8 mouse cellular contexts compared by ENCODE assay signal in the genomic region with DNA sequence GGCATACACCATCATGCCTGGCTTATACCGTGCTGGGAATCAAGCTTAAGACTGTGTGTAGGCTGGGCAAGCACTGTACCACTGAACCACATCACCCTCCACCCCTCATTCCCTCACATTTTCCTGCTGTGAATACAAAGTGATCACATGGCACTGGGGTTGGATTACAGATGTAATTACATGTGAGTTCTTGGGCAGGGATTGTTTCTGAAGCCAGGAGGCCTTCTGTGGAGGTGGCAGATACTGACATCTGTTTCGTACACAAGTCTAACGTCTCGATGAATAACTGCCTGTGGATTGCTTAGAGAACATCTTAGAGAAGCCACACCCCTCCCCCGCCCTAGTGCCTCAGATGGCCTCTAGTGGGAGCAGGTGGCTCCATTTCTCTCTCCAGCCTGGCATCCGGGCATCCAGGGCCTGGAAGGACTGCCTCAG.
DNase-seq lines count a peak whose midpoint lies in the region; ATAC-seq and TF ChIP-seq lines count a peak whose summit lies in the region.

No protein-coding gene starts in this region.

- peak; percentile 61 for TF ChIP-seq CTCF in hindbrain, postnatal 0 days (IDR thresholded peaks at IDR 0.05; ENCODE audit: low read depth)

- ATAC-seq in cerebellum, adult (ENCODE audit: insufficient number of reproducible peaks, low FRiP score, low TSS enrichment), result no peak; the same call in 1 of the 2 replicates
- ATAC-seq in hindbrain, postnatal 0 days, result peak; percentile 67

- no peaks in the 10 kb centered on the region for H3K9me3 ChIP-seq in embryonic facial prominence, embryonic 10.5 days
- no peaks in the 10 kb centered on the region for H3K9me3 ChIP-seq in hindbrain, postnatal 0 days (ENCODE audit: low read length)

- H3K9ac ChIP-seq in hindbrain, postnatal 0 days (replicated peaks; ENCODE audit: low read length), result no peak overlapping the region

- H3K27me3 ChIP-seq in embryonic facial prominence, embryonic 10.5 days (replicated peaks; ENCODE audit: low read depth, poor library complexity, severe bottlenecking), result no peaks in the 10 kb centered on the region
- no peaks in the 10 kb centered on the region for H3K27me3 ChIP-seq in hindbrain, postnatal 0 days (ENCODE audit: insufficient read depth, low read length)

- WGBS in embryonic facial prominence, embryonic 10.5 days, result 58% methylated on average over 6 of the region's 6 CpGs
- 50% methylated on average over 6 of the region's 6 CpGs for WGBS in hindbrain, postnatal 0 days

- peak; percentile 62 for DNase-seq in cerebellum, adult 11 months
- DNase-seq in ovary, postnatal 36 days (ENCODE audit: low spot score), result peak; percentile 56
- no peak for DNase-seq in ovary, postnatal 10 days (ENCODE audit: low spot score)
- peak; percentile 49 for DNase-seq in embryonic facial prominence, embryonic 10.5 days (ENCODE audit: low spot score)
- DNase-seq in hindbrain, postnatal 0 days (ENCODE audit: low spot score), result peak; percentile 74
- peak; percentile 75 for DNase-seq in lung, postnatal 36 days
- DNase-seq in T-cell, adult 2 months (ENCODE audit: low spot score), result no peak

- peaks cover 22% of the 10 kb centered on the region for H3K36me3 ChIP-seq in embryonic facial prominence, embryonic 10.5 days (replicated peaks)
- H3K36me3 ChIP-seq in hindbrain, postnatal 0 days (ENCODE audit: insufficient read depth, low read length), result no peaks in the 10 kb centered on the region

- H3K4me1 ChIP-seq in embryonic facial prominence, embryonic 10.5 days, result peaks cover 48% of the 10 kb centered on the region
- no peaks in the 10 kb centered on the region for H3K4me1 ChIP-seq in hindbrain, postnatal 0 days (ENCODE audit: insufficient read depth, low read length)

- H3K27ac ChIP-seq in embryonic facial prominence, embryonic 10.5 days (replicated peaks), result 0 out of 2 replicates have a peak overlapping the region, but pooled peaks have one; percentile 19
- H3K27ac ChIP-seq in hindbrain, postnatal 0 days, result no peak overlapping the region

- no peak overlapping the region for H3K4me2 ChIP-seq in hindbrain, postnatal 0 days (ENCODE audit: low read depth, low read length)

- no peak overlapping the region for H3K4me3 ChIP-seq in embryonic facial prominence, embryonic 10.5 days
- no peak overlapping the region for H3K4me3 ChIP-seq in hindbrain, postnatal 0 days (ENCODE audit: low read length)

Comparison
In these comparisons a context has a peak if more than half of its experiments do, and no peak if none do; other contexts are left out.
1. DNase-seq: peak in cerebellum, adult 11 months (single experiment), ovary, postnatal 36 days (single experiment), embryonic facial prominence, embryonic 10.5 days (single experiment), hindbrain, postnatal 0 days (single experiment) and lung, postnatal 36 days (single experiment); none in ovary, postnatal 10 days (single experiment) and T-cell, adult 2 months (single experiment).